Comparison of ENCODE assay signal across 8 mouse cellular contexts in the genomic region with DNA sequence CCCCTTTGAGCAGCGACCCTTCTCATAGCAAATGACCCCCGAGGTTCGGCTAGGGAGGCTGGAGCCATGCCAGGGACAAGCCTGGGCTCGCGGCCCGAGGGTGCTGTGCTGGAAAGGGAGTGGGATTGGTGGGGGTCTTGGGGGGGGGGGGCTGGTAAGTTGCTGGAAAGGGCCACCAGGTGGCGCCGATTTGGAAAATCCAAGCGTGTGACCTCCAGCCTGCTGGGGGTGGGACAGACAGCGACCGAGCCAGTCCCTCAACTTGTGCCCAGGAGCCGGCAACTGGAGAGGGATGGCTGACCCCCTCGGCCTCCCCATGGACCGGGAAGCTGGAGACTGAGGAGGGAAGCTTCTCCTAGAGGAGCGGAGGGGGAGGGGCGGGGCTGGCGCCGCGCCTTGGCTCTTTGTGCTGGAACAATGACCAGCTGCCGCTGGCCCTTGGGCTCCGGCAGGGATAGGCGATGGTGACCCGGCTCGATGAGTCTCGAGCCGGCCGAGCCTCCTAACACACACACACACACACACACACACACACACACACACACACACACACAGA. TPM values are rescaled to one million over a fixed set of nuclear protein-coding genes. Genes with fewer than 3 reads are reported as not detected.
DNase-seq lines count a peak whose midpoint lies in the region; ATAC-seq and TF ChIP-seq lines count a peak whose summit lies in the region.

No protein-coding gene starts in this region.

- under 1% methylated on average over 27 of the region's 27 CpGs for WGBS in embryonic facial prominence, embryonic 13.5 days
- 0% methylated on average over 21 of the region's 27 CpGs for WGBS in heart, embryonic 13.5 days
- WGBS in liver, embryonic 14.5 days (ENCODE audit: insufficient replicate concordance): 1% methylated on average over 15 of the region's 27 CpGs
- 0% methylated on average over 13 of the region's 27 CpGs for WGBS in neural tube, embryonic 14.5 days

- peak overlapping the region; percentile 94 for H3K4me2 ChIP-seq in embryonic facial prominence, embryonic 13.5 days
- H3K4me2 ChIP-seq in heart, embryonic 13.5 days: peak overlapping the region; percentile 98
- H3K4me2 ChIP-seq in liver, embryonic 14.5 days (ENCODE audit: low read depth): peak overlapping the region; percentile 90
- H3K4me2 ChIP-seq in neural tube, embryonic 14.5 days (ENCODE audit: low read depth, low read length): peak overlapping the region; percentile 91

- no peak for TF ChIP-seq EP300 in liver, embryonic 14.5 days (IDR thresholded peaks at IDR 0.05; ENCODE audit: low read depth)

- peak overlapping the region; percentile 71 for H3K4me3 ChIP-seq in embryonic facial prominence, embryonic 13.5 days
- H3K4me3 ChIP-seq in heart, embryonic 13.5 days: peak overlapping the region; percentile 85
- peak overlapping the region; percentile 51 to 63 for H3K4me3 ChIP-seq in liver, embryonic 14.5 days (ENCODE audit: insufficient read depth in 1 of 2, low read depth in 2 of 2, low read length in 2 of 2)
- peak overlapping the region; percentile 62 for H3K4me3 ChIP-seq in neural tube, embryonic 14.5 days (ENCODE audit: low read depth, low read length)

- H3K36me3 ChIP-seq in embryonic facial prominence, embryonic 13.5 days: peaks cover 14% of the 10 kb centered on the region
- peaks cover 26% of the 10 kb centered on the region for H3K36me3 ChIP-seq in heart, embryonic 13.5 days
- H3K36me3 ChIP-seq in liver, embryonic 14.5 days (replicated peaks; ENCODE audit: control insufficient read depth, insufficient read depth, low read depth): no peaks in the 10 kb centered on the region
- no peaks in the 10 kb centered on the region for H3K36me3 ChIP-seq in neural tube, embryonic 14.5 days (ENCODE audit: control insufficient read depth, insufficient read depth, low read length)

- TF ChIP-seq CTCF in liver, embryonic 14.5 days (IDR thresholded peaks at IDR 0.05; ENCODE audit: low read depth): peak; percentile 52

- peaks cover 75% of the 10 kb centered on the region for H3K4me1 ChIP-seq in embryonic facial prominence, embryonic 13.5 days
- peaks cover 69% of the 10 kb centered on the region for H3K4me1 ChIP-seq in heart, embryonic 13.5 days
- H3K4me1 ChIP-seq in liver, embryonic 14.5 days (replicated peaks; ENCODE audit: control insufficient read depth in 2 of 2, insufficient read depth in 2 of 2, low read length in 1 of 2): peaks cover 3 to 20% of the 10 kb centered on the region in 2 experiments; a peak in 3 of 4 replicates
- peaks cover 38% of the 10 kb centered on the region for H3K4me1 ChIP-seq in neural tube, embryonic 14.5 days (ENCODE audit: control insufficient read depth, insufficient read depth, low read length)

- peak overlapping the region; percentile 99 for H3K27ac ChIP-seq in embryonic facial prominence, embryonic 13.5 days
- H3K27ac ChIP-seq in heart, embryonic 13.5 days (replicated peaks): peak overlapping the region; percentile 100
- no peak overlapping the region for H3K27ac ChIP-seq in liver, embryonic 14.5 days
- H3K27ac ChIP-seq in neural tube, embryonic 14.5 days (ENCODE audit: low read depth, low read length): peak overlapping the region; percentile 94

- peak overlapping the region; percentile 94 for H3K9ac ChIP-seq in embryonic facial prominence, embryonic 13.5 days
- peak overlapping the region; percentile 98 for H3K9ac ChIP-seq in heart, embryonic 13.5 days
- H3K9ac ChIP-seq in liver, embryonic 14.5 days (replicated peaks): no peak overlapping the region; the same call in 1 of the 2 replicates
- peak overlapping the region; percentile 72 for H3K9ac ChIP-seq in neural tube, embryonic 14.5 days (replicated peaks; ENCODE audit: low read depth, low read length)

- peak; percentile 25 to 48 for DNase-seq in thymus, adult 18-20 months
- no peak for DNase-seq in thymus, postnatal 10 days (ENCODE audit: low spot score in 2 of 2)
- peak; percentile 96 for DNase-seq in kidney, postnatal 10 days
- DNase-seq in liver, embryonic 14.5 days (ENCODE audit: low read depth in 3 of 3, low spot score in 3 of 3): no peak
- DNase-seq in thymus, postnatal 25 days: peak; percentile 41

- no peaks in the 10 kb centered on the region for H3K9me3 ChIP-seq in embryonic facial prominence, embryonic 13.5 days
- no peaks in the 10 kb centered on the region for H3K9me3 ChIP-seq in heart, embryonic 13.5 days
- no peaks in the 10 kb centered on the region for H3K9me3 ChIP-seq in liver, embryonic 14.5 days (ENCODE audit: control insufficient read depth, low read length)
- H3K9me3 ChIP-seq in neural tube, embryonic 14.5 days (ENCODE audit: control insufficient read depth, low read length): no peaks in the 10 kb centered on the region

- no peak for ATAC-seq in embryonic facial prominence, embryonic 13.5 days (ENCODE audit: insufficient number of reproducible peaks, insufficient read depth, low FRiP score, low TSS enrichment, low read depth)
- peak; percentile 26; the same call in 1 of the 2 replicates for ATAC-seq in heart, embryonic 13.5 days (ENCODE audit: extremely low read depth, insufficient number of reproducible peaks, low FRiP score, low TSS enrichment)
- ATAC-seq in liver, embryonic 14.5 days (ENCODE audit: insufficient read depth): peak; percentile 24; the same call in 1 of the 2 replicates
- ATAC-seq in neural tube, embryonic 14.5 days (ENCODE audit: low read depth): peak; percentile 68

- no peaks in the 10 kb centered on the region for H3K27me3 ChIP-seq in embryonic facial prominence, embryonic 13.5 days
- no peaks in the 10 kb centered on the region for H3K27me3 ChIP-seq in heart, embryonic 13.5 days (replicated peaks)
- H3K27me3 ChIP-seq in liver, embryonic 14.5 days (ENCODE audit: control insufficient read depth, insufficient read depth, low read length): peaks cover 2% of the 10 kb centered on the region; the same call in 1 of the 2 replicates
- H3K27me3 ChIP-seq in neural tube, embryonic 14.5 days (ENCODE audit: control insufficient read depth, insufficient read depth, low read length): no peaks in the 10 kb centered on the region

RNA-seq across cellular contexts. Expression of a gene that starts 3.1 kb away (rescaled TPM):
- 64.6 and 73.3 TPM in 2 replicates for polyA plus RNA-seq in embryonic facial prominence, embryonic 13.5 days (2015; fragmentation: Nextera tagmentation; extraction: Ambion mirVana)
- polyA plus RNA-seq in heart, embryonic 13.5 days (2015; fragmentation: Nextera tagmentation; extraction: Ambion mirVana): 39.3 and 39.9 TPM in 2 replicates
- 4.8 and 6.2 TPM in 2 replicates for polyA plus RNA-seq in liver, embryonic 14.5 days (2012; rRNA removed)
- 3.7 and 6.0 TPM in 2 replicates for polyA plus RNA-seq in liver, embryonic 14.5 days (2014; fragmentation: Nextera tagmentation; extraction: Ambion mirVana)
- polyA plus RNA-seq in neural tube, embryonic 14.5 days (2014; fragmentation: Nextera tagmentation; extraction: Ambion mirVana): 16.1 and 20.3 TPM in 2 replicates

RNA-seq across cellular contexts. Expression of a gene that starts 11.1 kb away (rescaled TPM):
- 72.6 and 81.2 TPM in 2 replicates for polyA plus RNA-seq in embryonic facial prominence, embryonic 13.5 days (2015; fragmentation: Nextera tagmentation; extraction: Ambion mirVana)
- 55.9 and 62.2 TPM in 2 replicates for polyA plus RNA-seq in heart, embryonic 13.5 days (2015; fragmentation: Nextera tagmentation; extraction: Ambion mirVana)
- polyA plus RNA-seq in liver, embryonic 14.5 days (2012; rRNA removed): 28.9 and 30.5 TPM in 2 replicates
- 19.6 and 20.5 TPM in 2 replicates for polyA plus RNA-seq in liver, embryonic 14.5 days (2014; fragmentation: Nextera tagmentation; extraction: Ambion mirVana)
- polyA plus RNA-seq in neural tube, embryonic 14.5 days (2014; fragmentation: Nextera tagmentation; extraction: Ambion mirVana): 82.0 and 88.0 TPM in 2 replicates

RNA-seq across cellular contexts. Expression of a gene that starts 11.8 kb away (rescaled TPM):
- 27.0 and 28.5 TPM in 2 replicates for polyA plus RNA-seq in embryonic facial prominence, embryonic 13.5 days (2015; fragmentation: Nextera tagmentation; extraction: Ambion mirVana)
- polyA plus RNA-seq in heart, embryonic 13.5 days (2015; fragmentation: Nextera tagmentation; extraction: Ambion mirVana): 16.3 and 16.7 TPM in 2 replicates
- 6.0 and 8.0 TPM in 2 replicates for polyA plus RNA-seq in liver, embryonic 14.5 days (2012; rRNA removed)
- polyA plus RNA-seq in liver, embryonic 14.5 days (2014; fragmentation: Nextera tagmentation; extraction: Ambion mirVana): 4.3 TPM in 2 replicates
- 10.2 and 12.8 TPM in 2 replicates for polyA plus RNA-seq in neural tube, embryonic 14.5 days (2014; fragmentation: Nextera tagmentation; extraction: Ambion mirVana)

RNA-seq across cellular contexts. Expression of a gene that starts 28.2 kb away (rescaled TPM):
- 0.47 and 0.51 TPM in 2 replicates for polyA plus RNA-seq in embryonic facial prominence, embryonic 13.5 days (2015; fragmentation: Nextera tagmentation; extraction: Ambion mirVana)
- polyA plus RNA-seq in heart, embryonic 13.5 days (2015; fragmentation: Nextera tagmentation; extraction: Ambion mirVana): 0.15 TPM in 1 of 2 replicates, not detected in the other
- 0.02 and 0.03 TPM in 2 replicates for polyA plus RNA-seq in liver, embryonic 14.5 days (2012; rRNA removed)
- polyA plus RNA-seq in liver, embryonic 14.5 days (2014; fragmentation: Nextera tagmentation; extraction: Ambion mirVana): not detected in 2 replicates
- polyA plus RNA-seq in neural tube, embryonic 14.5 days (2014; fragmentation: Nextera tagmentation; extraction: Ambion mirVana): 2.3 and 2.5 TPM in 2 replicates

RNA-seq across cellular contexts. Expression of a gene that starts 28.4 kb away (rescaled TPM):
- 7.1 and 7.6 TPM in 2 replicates for polyA plus RNA-seq in embryonic facial prominence, embryonic 13.5 days (2015; fragmentation: Nextera tagmentation; extraction: Ambion mirVana)
- 0.60 and 0.96 TPM in 2 replicates for polyA plus RNA-seq in heart, embryonic 13.5 days (2015; fragmentation: Nextera tagmentation; extraction: Ambion mirVana)
- polyA plus RNA-seq in liver, embryonic 14.5 days (2012; rRNA removed): 24.9 and 32.5 TPM in 2 replicates
- polyA plus RNA-seq in liver, embryonic 14.5 days (2014; fragmentation: Nextera tagmentation; extraction: Ambion mirVana): 2.6 and 3.3 TPM in 2 replicates
- 24.5 and 27.8 TPM in 2 replicates for polyA plus RNA-seq in neural tube, embryonic 14.5 days (2014; fragmentation: Nextera tagmentation; extraction: Ambion mirVana)

Comparison
In these comparisons a context has a peak if more than half of its experiments do, and no peak if none do; other contexts are left out.
1. DNase-seq: peak in thymus, adult 18-20 months (2 of 2), kidney, postnatal 10 days (single experiment) and thymus, postnatal 25 days (single experiment); none in thymus, postnatal 10 days (0 of 2) and liver, embryonic 14.5 days (0 of 3).
2. Peak in every context shown above with its lines, with median percentiles within 50 percentile points of each other: H3K4me2 ChIP-seq and H3K4me3 ChIP-seq.